Mouse (Mus musculus) lung, adult 2 months (tissue): ENCODE data around the gene Ptpn4.

Experiments used
- CTCF ChIP-seq: fragments of 200-500 bp; IDR thresholded peaks from 2 replicates; pipeline ENCODE4 v1.5.1; 2011; ENCODE audit warnings: mild to moderate bottlenecking, low read length, control low read depth; ENCODE audit not compliant: insufficient read depth
- POLR2A ChIP-seq: fragments of 200-500 bp; IDR thresholded peaks from 2 replicates; pipeline ENCODE4 v1.6.1; 2011; ENCODE audit warnings: low read depth, mild to moderate bottlenecking, control low read depth, low read length, borderline replicate concordance; ENCODE audit errors: extremely low read depth

- TF ChIP-seq POLR2A = no peak
- no peak for TF ChIP-seq CTCF
Measured at GRCm38 (mm10) chr1:119790616-119791015, 46.8 kb downstream of the Ptpn4 start.
